Mouse (Mus musculus) heart, embryonic 10.5 days (tissue): ENCODE measurements around the gene Qrich2. TPM values are rescaled to one million over a fixed set of nuclear protein-coding genes. Genes with fewer than 3 reads are reported as not detected.
"Not testable (repeated sequence)": the region's sequence is repeated elsewhere in the genome, so short reads cannot be mapped to it uniquely, and the experiment has no call there.

Experiments used
- DNase-seq: peaks from one replicate; pipeline ENCODE4 v3.0.0-alpha.2; 2017; ENCODE audit warnings: low spot score
- H3K27ac ChIP-seq: fragments of 300-500 bp; sonication (generic); 2 replicates; pipeline ENCODE4 v1.5.1; 2016; ENCODE audit warnings: mild to moderate bottlenecking
- H3K27me3 ChIP-seq: fragments of 300-500 bp; sonication (generic); 2 replicates; pipeline ENCODE4 v1.6.1; 2016; ENCODE audit warnings: mild to moderate bottlenecking; ENCODE audit not compliant: poor library complexity, insufficient read depth, severe bottlenecking
- H3K36me3 ChIP-seq: fragments of 300-500 bp; sonication (generic); 2 replicates; pipeline ENCODE4 v1.6.1; 2016; ENCODE audit warnings: mild to moderate bottlenecking, moderate library complexity
- H3K4me1 ChIP-seq: fragments of 300-500 bp; sonication (generic); 2 replicates; pipeline ENCODE4 v1.6.1; 2016; ENCODE audit warnings: mild to moderate bottlenecking
- H3K4me3 ChIP-seq: fragments of 300-500 bp; sonication (generic); 2 replicates; pipeline ENCODE4 v1.5.1; 2016; ENCODE audit warnings: mild to moderate bottlenecking, moderate library complexity
- H3K9me3 ChIP-seq: fragments of 300-500 bp; sonication (generic); 2 replicates; pipeline ENCODE4 v1.6.1; 2016; ENCODE audit warnings: mild to moderate bottlenecking, moderate library complexity
- WGBS: fragments of 180-500 bp; shearing (Covaris S2); methylation state at CpG from one replicate; pipeline ENCODE4 v1.1.7; 2016; 5-methylcytosine and 5-hydroxymethylcytosine counted together
- polyA plus RNA-seq: library from polyadenylated mRNA; unstranded; fragments of >200 nt; fragmentation: Nextera tagmentation; extraction: Ambion mirVana; gene quantifications from 2 replicates; pipeline ENCODE4 v1.2.1, GENCODE M21; 2016

The Qrich2 gene
- polyA plus RNA-seq, 1 experiment from 2014 or later = 0.30 TPM

DNA sequence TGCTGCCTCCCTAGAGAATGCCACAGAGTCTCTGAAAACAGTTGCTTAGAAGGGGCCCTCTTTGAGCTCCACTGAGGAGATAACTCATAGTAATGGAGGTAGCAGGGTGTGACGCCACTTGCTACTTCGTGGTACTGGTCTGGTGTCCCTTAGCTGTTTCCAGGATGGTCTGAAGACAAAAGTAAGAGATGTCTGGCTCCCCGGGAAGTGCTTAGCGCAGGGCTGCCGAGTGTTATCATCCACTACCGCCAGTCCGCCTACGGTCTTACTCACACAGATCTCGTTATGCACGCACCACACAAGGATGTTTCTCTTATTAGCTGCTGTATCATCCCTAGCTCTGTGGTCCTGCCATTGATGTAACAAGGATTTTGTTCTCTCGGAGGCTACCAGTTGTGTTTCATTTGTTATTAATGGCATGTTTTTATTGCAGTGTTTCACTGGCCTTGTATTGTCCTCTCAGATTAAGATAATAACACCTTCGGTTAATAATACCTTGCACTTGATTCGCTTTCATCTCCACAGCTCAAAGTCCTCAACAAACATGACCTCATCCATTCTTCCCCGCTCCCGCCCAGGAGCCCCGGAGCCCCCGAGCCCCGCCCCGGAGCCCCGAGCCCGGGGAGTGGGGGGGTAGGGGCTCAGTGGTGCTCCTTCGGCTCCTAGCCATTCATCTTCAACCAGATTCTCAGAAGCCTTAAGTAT lies 35.2 kb downstream of the Qrich2 start:
- Histone ChIP-seq H3K4me1 (peaks cover 36% of the 10 kb centered on the region), H3K27ac (peak overlapping the region; percentile 77), H3K36me3 (peaks cover 2% of the 10 kb centered on the region; the same call in 1 of the 2 replicates), H3K27me3 (no peaks in the 10 kb centered on the region), H3K9me3 (no peaks in the 10 kb centered on the region), H3K4me3 (peak overlapping the region; percentile 36)
- DNase-seq = no peak
- WGBS = 27% methylated on average over 22 of the region's 22 CpGs

DNA sequence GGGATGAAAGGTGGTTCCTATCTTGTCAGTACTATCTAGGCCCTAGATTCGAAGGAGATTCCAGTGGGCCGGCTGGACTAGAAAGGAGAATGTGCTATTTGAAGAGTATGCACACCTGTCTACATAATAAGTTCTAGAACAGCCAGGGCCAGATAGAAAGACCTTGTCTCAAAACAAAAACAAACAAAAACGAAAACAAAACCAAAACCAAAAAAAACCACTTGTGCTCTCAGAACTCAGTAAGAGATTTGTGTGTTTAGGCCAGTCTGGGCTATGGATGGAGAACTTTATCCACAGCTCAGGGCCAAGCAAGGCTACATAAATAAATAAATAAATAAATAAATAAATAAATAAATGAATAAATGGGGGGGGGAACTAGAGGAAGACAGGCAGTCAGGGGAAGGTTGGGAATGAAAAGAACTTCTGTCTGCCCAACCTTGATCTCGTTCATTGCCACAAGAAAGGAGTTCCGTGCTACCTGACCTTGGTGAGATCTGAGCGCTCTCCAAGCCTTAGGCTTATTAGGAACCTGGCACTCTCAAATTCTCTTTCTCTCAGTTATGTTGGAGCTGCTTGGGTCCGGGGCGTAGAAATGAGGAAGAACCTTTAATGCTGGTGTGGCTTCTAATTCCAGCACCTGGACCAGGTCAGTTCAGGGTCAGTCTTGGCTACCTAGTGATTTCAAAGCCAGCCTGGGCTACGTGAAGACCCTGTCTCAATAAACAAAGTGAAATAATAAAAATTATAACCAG lies 36.0 kb downstream of the Qrich2 start:
- no peak for DNase-seq

DNA sequence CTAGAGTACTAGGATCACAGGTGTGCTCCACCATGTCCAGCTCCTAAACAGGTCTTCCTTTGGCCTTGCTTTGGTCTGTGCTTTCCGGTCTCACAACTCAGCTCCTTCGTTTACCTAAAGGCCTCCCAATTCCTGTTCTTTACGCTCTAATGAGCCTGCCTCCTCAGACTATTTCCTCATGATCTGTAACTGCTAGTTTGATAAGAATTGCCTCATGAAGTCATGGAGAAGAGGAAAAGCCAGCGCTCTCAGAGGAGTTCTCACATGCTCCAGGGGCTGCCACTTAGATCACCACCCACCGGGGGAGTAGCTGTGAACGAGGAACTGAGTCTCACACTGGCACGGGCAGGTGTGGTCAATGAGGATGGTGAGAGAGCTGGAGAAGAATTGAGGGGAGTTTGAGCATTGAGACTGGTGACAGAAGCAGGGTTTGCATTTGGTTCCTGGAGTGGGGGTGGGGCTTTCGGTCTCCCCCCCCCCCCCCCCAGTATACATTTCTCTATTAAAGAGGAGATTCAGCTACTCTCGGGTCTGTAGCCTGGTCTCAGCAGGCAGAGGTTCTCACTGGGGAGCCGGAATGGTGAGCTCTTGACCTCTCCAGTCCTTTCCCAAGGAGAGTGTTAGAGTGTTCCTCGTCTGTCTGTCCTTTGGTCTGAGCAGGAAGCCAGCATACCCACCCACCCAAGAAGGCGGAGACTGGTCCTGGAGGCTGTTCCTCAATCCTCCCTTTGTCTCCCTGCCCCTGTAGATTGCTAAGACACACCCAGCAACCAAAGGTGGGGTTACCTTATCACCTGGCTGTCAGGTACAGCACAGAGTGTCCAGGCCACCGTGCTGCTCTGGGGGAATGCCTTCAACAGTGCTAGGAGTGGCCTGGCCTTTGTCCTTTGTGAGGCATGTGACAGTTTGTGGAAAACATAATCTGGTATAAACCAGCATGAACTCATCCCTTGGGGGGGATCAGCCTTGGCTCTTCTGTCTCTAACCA lies 36.9 kb downstream of the Qrich2 start:
- peak overlapping the region; percentile 44 for H3K27ac ChIP-seq
- H3K4me1 ChIP-seq = peaks cover 33% of the 10 kb centered on the region
- H3K27me3 ChIP-seq = no peaks in the 10 kb centered on the region
- DNase-seq = no peak
- WGBS = 31% methylated on average over 13 of the region's 13 CpGs
- no peaks in the 10 kb centered on the region for H3K36me3 ChIP-seq
- no peak overlapping the region for H3K4me3 ChIP-seq
- H3K9me3 ChIP-seq = no peaks in the 10 kb centered on the region

More for the DNA sequence above, 36.0 kb downstream of the Qrich2 start:
- Histone ChIP-seq H3K27ac (peak overlapping the region; percentile 77), H3K36me3 (no peaks in the 10 kb centered on the region), H3K4me3 (peak overlapping the region; percentile 36; the same call in 1 of the 2 replicates), H3K9me3 (no peaks in the 10 kb centered on the region), H3K4me1 (peaks cover 30% of the 10 kb centered on the region), H3K27me3 (no peaks in the 10 kb centered on the region)
- WGBS = 76% methylated on average over 9 of the region's 9 CpGs

DNA sequence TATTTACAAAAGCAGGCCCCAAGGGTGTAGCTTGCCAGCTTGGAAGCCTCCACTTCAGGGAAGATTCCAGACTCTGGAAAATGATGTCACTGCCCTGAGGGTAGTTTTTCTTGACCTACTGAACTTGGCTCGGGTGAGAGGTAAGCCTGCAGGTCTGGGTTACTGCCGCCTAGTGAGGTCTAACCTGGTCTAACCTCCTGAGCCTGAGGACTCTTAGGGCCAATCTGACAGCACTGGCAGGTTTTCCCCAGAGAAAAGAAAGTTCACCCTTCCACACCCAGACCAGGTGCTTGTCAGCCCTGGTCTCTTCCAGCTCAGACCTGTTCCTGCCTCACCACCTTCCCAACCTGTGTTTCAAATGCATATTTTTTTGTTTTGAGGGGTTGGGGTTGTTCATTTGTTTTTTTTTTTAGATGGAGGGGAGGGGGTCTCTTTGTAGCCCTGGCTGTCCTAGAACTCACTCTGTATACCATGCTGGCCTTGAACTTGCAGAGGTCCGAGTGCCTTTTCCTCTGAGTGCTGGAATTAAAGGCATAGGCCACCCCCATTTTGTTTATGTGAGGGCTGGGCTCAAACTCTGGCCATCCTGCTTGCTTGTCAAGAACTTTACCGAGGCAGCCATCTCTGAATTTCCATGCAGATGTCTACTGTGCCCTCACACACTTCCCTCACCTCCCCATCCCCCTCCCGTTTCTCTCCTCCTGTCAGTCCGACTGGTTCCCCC lies 39.0 kb downstream of the Qrich2 start:
- H3K36me3 ChIP-seq = no peaks in the 10 kb centered on the region
- peaks cover 33% of the 10 kb centered on the region for H3K4me1 ChIP-seq
- no peaks in the 10 kb centered on the region for H3K27me3 ChIP-seq
- H3K9me3 ChIP-seq = no peaks in the 10 kb centered on the region
- H3K4me3 ChIP-seq = no peak overlapping the region
- no peak overlapping the region for H3K27ac ChIP-seq
- DNase-seq = no peak
- 76% methylated on average over 6 of the region's 6 CpGs for WGBS

DNA sequence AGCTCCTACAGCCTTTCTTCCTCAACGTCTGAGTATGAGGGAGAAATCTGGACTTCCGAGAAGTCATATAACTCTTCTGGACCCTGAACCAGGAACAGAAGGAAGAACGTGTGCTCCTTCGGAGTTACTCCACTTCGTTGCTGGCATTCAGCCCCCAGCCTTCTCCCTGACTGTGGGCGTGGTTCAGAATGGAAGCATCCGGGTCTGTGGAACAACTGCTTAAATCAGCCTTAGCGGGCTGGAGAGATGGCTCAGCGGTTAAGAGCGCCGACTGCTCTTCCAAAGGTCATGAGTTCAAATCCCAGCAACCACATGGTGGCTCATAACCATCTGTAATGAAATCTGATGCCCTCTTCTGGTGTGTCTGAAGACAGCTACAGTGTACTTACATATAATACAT lies 39.7 kb downstream of the Qrich2 start:
- not testable (repeated sequence) for DNase-seq, H3K27ac ChIP-seq, H3K4me3 ChIP-seq, H3K36me3 ChIP-seq, H3K27me3 ChIP-seq, H3K9me3 ChIP-seq
- peaks cover 28% of the 10 kb centered on the region for H3K4me1 ChIP-seq
- WGBS = 88% methylated on average over 11 of the region's 11 CpGs

DNA sequence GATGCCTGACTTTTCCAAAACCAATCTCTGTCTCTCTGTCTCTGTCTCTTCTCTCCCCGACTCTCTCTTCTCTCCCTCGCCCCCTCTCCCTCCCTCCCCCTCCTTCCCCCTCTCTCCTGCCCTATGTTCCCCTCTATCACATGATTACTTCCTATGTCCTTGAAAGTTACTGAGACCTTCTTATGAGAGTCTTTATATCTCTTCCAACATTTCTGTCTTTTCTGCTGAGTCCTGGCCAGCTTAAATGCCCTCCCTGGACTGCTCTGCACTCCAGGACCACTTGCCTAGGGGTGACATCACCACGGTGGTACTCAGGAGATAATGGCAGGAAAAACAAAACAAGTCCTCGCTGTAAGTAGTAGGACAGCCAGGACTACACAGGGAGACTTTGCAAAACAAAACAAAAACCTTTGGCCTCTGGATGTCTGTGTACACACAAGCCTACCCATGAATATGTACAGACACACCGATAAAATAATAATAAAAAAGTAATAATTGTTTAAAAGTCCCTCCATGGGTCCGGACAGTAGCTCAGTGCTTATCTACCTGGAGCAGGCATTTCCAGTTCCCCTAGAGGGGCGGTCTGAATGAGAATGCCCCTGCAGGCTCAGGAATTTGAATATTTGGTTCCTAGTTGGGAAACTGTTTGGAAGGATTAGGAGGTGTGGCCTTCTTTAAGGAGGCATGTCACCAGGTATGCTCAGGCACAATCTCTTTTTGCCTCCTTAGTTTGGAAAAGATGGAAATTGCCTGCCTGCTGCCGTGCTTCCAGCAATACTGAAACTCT lies 41.2 kb downstream of the Qrich2 start:
- peaks cover 19% of the 10 kb centered on the region for H3K4me1 ChIP-seq
- H3K9me3 ChIP-seq = no peaks in the 10 kb centered on the region
- H3K36me3 ChIP-seq = no peaks in the 10 kb centered on the region
- WGBS = 36% methylated on average over 8 of the region's 8 CpGs
- DNase-seq = no peak
- no peak overlapping the region for H3K4me3 ChIP-seq
- H3K27ac ChIP-seq = no peak overlapping the region
- no peaks in the 10 kb centered on the region for H3K27me3 ChIP-seq

DNA sequence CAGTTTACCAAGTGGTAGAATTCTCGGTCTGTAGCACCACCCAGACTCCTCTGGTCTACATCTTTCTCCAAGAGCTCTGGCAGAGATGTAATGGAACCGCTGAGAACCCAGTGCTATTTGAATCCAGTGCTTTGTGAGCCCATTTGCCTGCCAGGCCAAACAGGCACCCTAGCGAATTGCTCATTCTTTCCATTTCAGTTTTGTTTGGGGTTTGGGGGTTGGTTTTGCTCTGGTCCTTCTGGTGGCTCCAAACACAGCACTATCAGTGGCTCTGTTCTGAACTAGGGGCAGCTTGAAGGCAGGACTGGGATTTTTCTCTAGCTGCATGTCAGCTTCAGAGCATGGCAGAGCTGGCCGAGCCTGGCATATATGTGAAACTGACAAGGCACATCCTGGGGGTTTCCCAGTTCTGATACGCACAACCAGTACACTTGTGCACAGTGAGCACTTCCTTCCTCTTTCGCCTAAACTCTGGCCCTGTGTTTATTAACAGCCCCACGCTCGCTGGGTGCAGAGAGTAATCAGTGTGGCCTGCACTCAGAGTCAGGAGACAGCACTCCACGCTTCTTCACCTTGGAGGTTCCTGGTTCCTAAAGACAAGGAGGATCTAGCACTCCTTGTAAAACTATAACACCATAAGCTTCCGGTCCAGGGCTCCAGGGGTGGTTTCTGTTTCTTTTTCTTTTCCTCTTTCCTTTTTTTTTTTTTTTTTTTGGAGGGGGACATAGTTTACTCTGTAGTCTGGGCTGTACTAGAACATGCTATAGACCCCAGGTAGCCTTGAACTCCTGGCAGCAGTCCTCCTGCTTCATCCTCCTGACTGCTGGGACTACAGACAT lies 42.0 kb downstream of the Qrich2 start:
- no peaks in the 10 kb centered on the region for H3K9me3 ChIP-seq
- DNase-seq = no peak
- no peaks in the 10 kb centered on the region for H3K36me3 ChIP-seq
- H3K4me1 ChIP-seq = peaks cover 12% of the 10 kb centered on the region
- no peak overlapping the region for H3K4me3 ChIP-seq
- H3K27ac ChIP-seq = 0 out of 2 replicates have a peak overlapping the region, but pooled peaks have one; percentile 4
- no peaks in the 10 kb centered on the region for H3K27me3 ChIP-seq
- WGBS = 69% methylated on average over 10 of the region's 10 CpGs

DNA sequence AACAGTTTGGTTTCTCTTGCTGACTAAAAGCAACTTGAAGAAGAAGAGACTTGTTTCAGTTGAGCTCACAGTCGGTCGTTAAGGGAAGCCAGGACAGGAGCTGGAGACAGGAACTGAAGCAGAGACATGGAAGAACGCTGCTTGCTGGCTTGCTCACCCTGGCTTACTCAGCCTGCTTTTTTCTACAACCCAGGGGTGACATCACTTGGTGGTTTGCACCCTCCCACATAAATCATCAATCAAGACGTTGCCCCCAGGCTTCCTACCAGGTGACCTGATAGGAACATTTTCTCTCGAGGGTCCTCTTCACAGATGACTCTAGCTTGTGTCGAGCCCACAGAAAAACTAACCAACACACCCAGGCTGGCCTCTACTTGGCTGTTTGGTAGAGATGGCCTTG lies 42.8 kb downstream of the Qrich2 start:
- WGBS = 83% methylated on average over 6 of the region's 6 CpGs
- H3K9me3 ChIP-seq = no peaks in the 10 kb centered on the region

DNA sequence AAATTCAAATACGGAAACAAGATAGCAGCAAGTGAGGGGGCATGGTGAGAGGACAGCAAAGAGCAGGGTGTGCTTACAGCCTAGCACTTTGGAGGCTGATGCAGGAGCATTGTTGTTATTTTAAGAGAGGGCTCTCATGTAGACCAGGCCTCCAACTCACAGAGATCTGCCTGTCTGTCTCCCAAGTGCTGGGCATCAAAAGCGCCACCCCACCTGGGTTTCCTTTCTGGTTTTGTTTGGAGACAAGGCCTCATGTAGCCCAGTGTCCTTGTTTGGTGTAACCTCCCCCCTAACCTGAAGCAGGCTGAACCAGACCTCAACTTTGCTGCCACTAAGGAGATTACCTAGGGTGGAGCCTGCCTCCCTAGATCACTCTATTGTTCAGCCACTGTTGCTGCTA lies 43.5 kb downstream of the Qrich2 start:
- Histone ChIP-seq H3K27ac (no peak overlapping the region), H3K36me3 (no peaks in the 10 kb centered on the region), H3K4me3 (no peak overlapping the region), H3K4me1 (peaks cover 21% of the 10 kb centered on the region), H3K27me3 (no peaks in the 10 kb centered on the region), H3K9me3 (no peaks in the 10 kb centered on the region)
- no peak for DNase-seq
- WGBS = 84% methylated on average over 2 of the region's 2 CpGs

More for the DNA sequence above, 42.8 kb downstream of the Qrich2 start:
- Histone ChIP-seq H3K4me3 (no peak overlapping the region), H3K4me1 (peaks cover 15% of the 10 kb centered on the region), H3K27ac (no peak overlapping the region), H3K27me3 (no peaks in the 10 kb centered on the region), H3K36me3 (no peaks in the 10 kb centered on the region)
- DNase-seq = no peak

DNA sequence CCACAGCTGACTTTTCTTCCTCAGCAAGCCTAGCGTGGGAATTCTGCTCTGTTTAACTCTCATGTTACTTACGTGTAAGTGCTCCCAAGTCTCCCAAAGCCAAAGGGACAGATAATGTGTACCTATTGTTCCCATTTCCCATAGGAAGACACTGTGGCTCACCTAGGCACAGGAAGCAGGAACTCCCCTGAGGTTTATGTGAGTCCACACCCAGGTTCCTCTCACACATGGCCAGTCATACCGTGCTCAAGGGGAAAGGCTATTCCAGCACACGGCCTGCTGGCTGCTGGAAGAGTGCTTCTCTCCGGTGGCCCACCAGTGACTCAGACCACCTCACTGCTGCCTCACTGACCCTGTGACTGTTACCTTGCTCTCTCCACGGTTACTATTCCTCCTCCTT lies 44.9 kb downstream of the Qrich2 start:
- H3K36me3 ChIP-seq = no peaks in the 10 kb centered on the region
- no peak for DNase-seq
- H3K9me3 ChIP-seq = no peaks in the 10 kb centered on the region
- H3K4me1 ChIP-seq = peaks cover 28% of the 10 kb centered on the region
- WGBS = 70% methylated on average over 6 of the region's 6 CpGs
- H3K4me3 ChIP-seq = no peak overlapping the region
- H3K27me3 ChIP-seq = no peaks in the 10 kb centered on the region
- no peak overlapping the region for H3K27ac ChIP-seq
